Mouse (Mus musculus) MEL (cell line): ENCODE measurements around the gene Sv2a. TPM values are rescaled to one million over a fixed set of nuclear protein-coding genes. Genes with fewer than 3 reads are reported as not detected.
A peak's percentile ranks its signal among the peaks of the same experiment; 100 is the strongest.

Source experiments
- DNase-seq: peaks from one replicate; pipeline ENCODE4 v3.0.0; 2011; ENCODE audit warnings: low read depth, low spot score
- H3K27ac ChIP-seq: 2 replicates; pipeline ENCODE4 v1.5.1; 2012; ENCODE audit warnings: low read depth, mild to moderate bottlenecking, control low read depth, low read length, moderate library complexity; ENCODE audit not compliant: control insufficient read depth
- H3K27me3 ChIP-seq, 2 experiments: fragments of 150-350 bp in 1 of 2; sonication (generic) in 1 of 2; 2 replicates each; pipeline ENCODE4 v1.6.1; 2012; ENCODE audit warnings: low read length in 2 of 2, mild to moderate bottlenecking in 2 of 2, improper control_type of control experiment in 1 of 2, moderate library complexity in 1 of 2; ENCODE audit not compliant: insufficient read depth in 2 of 2, control insufficient read depth in 1 of 2
- H3K36me3 ChIP-seq, 2 experiments: 2 replicates each; pipeline ENCODE4 v1.6.1; 2012 to 2014; ENCODE audit warnings: low read length in 2 of 2, improper control_type of control experiment in 1 of 2, inconsistent platforms in 1 of 2, mild to moderate bottlenecking in 1 of 2; ENCODE audit not compliant: insufficient read depth in 2 of 2, control insufficient read depth in 1 of 2
- H3K4me1 ChIP-seq, 2 experiments: fragments of 150-350 bp in 1 of 2; sonication (generic) in 1 of 2; 2 replicates each; pipeline ENCODE4 v1.6.1; 2012; ENCODE audit warnings: low read length in 2 of 2, improper control_type of control experiment in 1 of 2, mild to moderate bottlenecking in 1 of 2; ENCODE audit not compliant: insufficient read depth in 2 of 2, control insufficient read depth in 1 of 2
- H3K4me3 ChIP-seq, 2 experiments: fragments of 150-350 bp in 1 of 2; sonication (generic) in 1 of 2; 2 replicates each; pipeline ENCODE4 v1.5.1; 2012; ENCODE audit warnings: low read depth in 2 of 2, low read length in 2 of 2, mild to moderate bottlenecking in 2 of 2, moderate library complexity in 2 of 2, control low read depth in 1 of 2, improper control_type of control experiment in 1 of 2; ENCODE audit not compliant: control insufficient read depth in 1 of 2, insufficient read depth in 1 of 2
- H3K79me2 ChIP-seq: 2 replicates; pipeline ENCODE4 v1.6.1; 2012; ENCODE audit warnings: mild to moderate bottlenecking, low read length, moderate library complexity; ENCODE audit not compliant: control insufficient read depth, poor library complexity, insufficient read depth
- H3K9ac ChIP-seq: 2 replicates; pipeline ENCODE4 v1.6.1; 2012; ENCODE audit warnings: low read depth, mild to moderate bottlenecking, control low read depth, low read length, moderate library complexity; ENCODE audit not compliant: control insufficient read depth, poor library complexity, severe bottlenecking
- H3K9me3 ChIP-seq: fragments of 150-350 bp; sonication (generic); replicated peaks from 2 replicates; pipeline ENCODE4 v1.6.1; 2012; ENCODE audit warnings: mild to moderate bottlenecking, low read length, improper control_type of control experiment, moderate library complexity; ENCODE audit not compliant: insufficient read depth
- BHLHE40 ChIP-seq: IDR thresholded peaks from 2 replicates; pipeline ENCODE4 v1.6.1; 2012; ENCODE audit warnings: low read depth, mild to moderate bottlenecking, inconsistent platforms, low read length, improper control_type of control experiment, borderline replicate concordance
- CHD1 ChIP-seq: IDR thresholded peaks from 2 replicates; pipeline ENCODE4 v1.6.1; 2012; ENCODE audit warnings: low read depth, mild to moderate bottlenecking, inconsistent platforms, low read length, improper control_type of control experiment
- CHD2 ChIP-seq: IDR thresholded peaks from 2 replicates; pipeline ENCODE4 v1.6.1; 2011; ENCODE audit warnings: low read length, improper control_type of control experiment
- CTCF ChIP-seq, 3 experiments: IDR thresholded peaks in 2 of 3; conservative IDR thresholded peaks in 1 of 3; 2 replicates each; pipeline ENCODE4 v1.5.1; 2011 to 2012; ENCODE audit warnings: low read length in 3 of 3, low read depth in 2 of 3, mild to moderate bottlenecking in 2 of 3, improper control_type of control experiment in 1 of 3, inconsistent platforms in 1 of 3, mixed read lengths in 1 of 3, moderate library complexity in 1 of 3; ENCODE audit not compliant: control insufficient read depth in 1 of 3, insufficient read depth in 1 of 3, poor library complexity in 1 of 3, severe bottlenecking in 1 of 3
- E2F4 ChIP-seq: IDR thresholded peaks from 2 replicates; pipeline ENCODE4 v1.6.1; 2011; ENCODE audit warnings: low read depth, low read length, improper control_type of control experiment, borderline replicate concordance
- ELF1 ChIP-seq: IDR thresholded peaks from 2 replicates; pipeline ENCODE4 v1.6.1; 2014; ENCODE audit warnings: low read depth, mild to moderate bottlenecking, inconsistent platforms, low read length, improper control_type of control experiment, moderate library complexity
- ETS1 ChIP-seq: IDR thresholded peaks from 2 replicates; pipeline ENCODE4 v1.6.1; 2012; ENCODE audit warnings: low read depth, mild to moderate bottlenecking, inconsistent platforms, low read length, improper control_type of control experiment, moderate library complexity
- GABPA ChIP-seq: IDR thresholded peaks from 2 replicates; pipeline ENCODE4 v1.6.1; 2012; ENCODE audit warnings: low read depth, mild to moderate bottlenecking, inconsistent platforms, low read length, improper control_type of control experiment, moderate library complexity
- HCFC1 ChIP-seq: IDR thresholded peaks from 2 replicates; pipeline ENCODE4 v1.6.1; 2012; ENCODE audit warnings: low read depth, mild to moderate bottlenecking, inconsistent platforms, low read length, improper control_type of control experiment, moderate library complexity
- JUND ChIP-seq: IDR thresholded peaks from 2 replicates; pipeline ENCODE4 v1.6.1; 2011; ENCODE audit warnings: low read depth, mild to moderate bottlenecking, improper control_type of control experiment, low read length
- KAT2A ChIP-seq: conservative IDR thresholded peaks from 2 replicates; pipeline ENCODE4 v1.6.1; 2012; ENCODE audit warnings: low read depth, low read length, improper control_type of control experiment, inconsistent platforms
- MAFK ChIP-seq: IDR thresholded peaks from 2 replicates; pipeline ENCODE4 v1.6.1; 2011; ENCODE audit warnings: low read depth, mild to moderate bottlenecking, low read length, improper control_type of control experiment, borderline replicate concordance
- MAZ ChIP-seq: IDR thresholded peaks from 2 replicates; pipeline ENCODE4 v1.6.1; 2012; ENCODE audit warnings: low read depth, mild to moderate bottlenecking, inconsistent platforms, low read length, improper control_type of control experiment
- MYC ChIP-seq: IDR thresholded peaks from 2 replicates; pipeline ENCODE4 v1.6.1; 2011; ENCODE audit warnings: low read depth, mild to moderate bottlenecking, low read length, improper control_type of control experiment, moderate library complexity
- POLR2A ChIP-seq, 2 experiments: IDR thresholded peaks; 2 replicates each; pipeline ENCODE4 v1.6.1; 2011 to 2012; ENCODE audit warnings: low read length in 2 of 2, mild to moderate bottlenecking in 2 of 2, control low read depth in 1 of 2, improper control_type of control experiment in 1 of 2, low read depth in 1 of 2, moderate library complexity in 1 of 2; ENCODE audit not compliant: control insufficient read depth in 1 of 2, insufficient read depth in 1 of 2, poor library complexity in 1 of 2
- POLR2AphosphoS2 ChIP-seq: IDR thresholded peaks from 2 replicates; pipeline ENCODE4 v1.6.1; 2011; ENCODE audit warnings: low read length, improper control_type of control experiment
- RAD21 ChIP-seq: IDR thresholded peaks from 2 replicates; pipeline ENCODE4 v1.6.1; 2011; ENCODE audit warnings: mild to moderate bottlenecking, low read depth, low read length, improper control_type of control experiment
- RCOR1 ChIP-seq: IDR thresholded peaks from 2 replicates; pipeline ENCODE4 v1.6.1; 2012; ENCODE audit warnings: low read depth, mild to moderate bottlenecking, inconsistent platforms, low read length, improper control_type of control experiment
- SIN3A ChIP-seq: IDR thresholded peaks from 2 replicates; pipeline ENCODE4 v1.6.1; 2012; ENCODE audit warnings: low read length, improper control_type of control experiment, inconsistent platforms
- SMC3 ChIP-seq: IDR thresholded peaks from 2 replicates; pipeline ENCODE4 v1.6.1; 2011; ENCODE audit warnings: low read depth, low read length, improper control_type of control experiment
- TCF12 ChIP-seq: IDR thresholded peaks from 2 replicates; pipeline ENCODE4 v1.6.1; 2014; ENCODE audit warnings: low read depth, mild to moderate bottlenecking, inconsistent platforms, low read length, improper control_type of control experiment, moderate library complexity
- USF1 ChIP-seq: IDR thresholded peaks from 2 replicates; pipeline ENCODE4 v1.6.1; 2014; ENCODE audit warnings: low read depth, mild to moderate bottlenecking, inconsistent platforms, low read length, improper control_type of control experiment, moderate library complexity
- ZC3H11A ChIP-seq: IDR thresholded peaks from 2 replicates; pipeline ENCODE4 v1.6.1; 2012; ENCODE audit warnings: low read depth, mild to moderate bottlenecking, inconsistent platforms, low read length, improper control_type of control experiment
- ZKSCAN1 ChIP-seq: IDR thresholded peaks from 2 replicates; pipeline ENCODE4 v1.6.1; 2012; ENCODE audit warnings: low read depth, mild to moderate bottlenecking, inconsistent platforms, low read length, improper control_type of control experiment, moderate library complexity
- ZMIZ1 ChIP-seq: IDR thresholded peaks from 2 replicates; pipeline ENCODE4 v1.6.1; 2012; ENCODE audit warnings: low read depth, mild to moderate bottlenecking, inconsistent platforms, low read length, improper control_type of control experiment, moderate library complexity
- ZNF384 ChIP-seq: IDR thresholded peaks from 2 replicates; pipeline ENCODE4 v1.6.1; 2012; ENCODE audit warnings: low read depth, mild to moderate bottlenecking, inconsistent platforms, low read length, improper control_type of control experiment
- polyA plus RNA-seq, 2 experiments: library from polyadenylated mRNA; stranded (reverse) in 1 of 2; unstranded in 1 of 2; fragments of >175 nt in 1 of 2; fragments of >200 nt in 1 of 2; gene quantifications; 2 replicates each; pipeline versions ENCODE4 v1.2.1 to v1.2.4; 2012; ENCODE audit warnings: low replicate concordance in 2 of 2, low read depth in 1 of 2; ENCODE audit not compliant: insufficient read length in 2 of 2, insufficient read depth in 1 of 2, missing spikeins in 1 of 2
- total RNA-seq: library from RNA; depleted of rRNA; stranded (reverse); fragments of 300-350 nt; gene quantifications from 2 replicates; pipeline ENCODE4 v1.2.3, GENCODE M21; 2012

Gene Sv2a
- total and polyA plus RNA-seq, 3 experiments: 0.77 to 3.3 TPM; not detected in 1

- TF ChIP-seq RAD21: no peak
Observed at GRCm38 (mm10) chr3:96192977-96193376, 12.0 kb downstream of the Sv2a start (continued).

GRCm38 (mm10) chr3:96194966-96195365 lies 14.0 kb downstream of the Sv2a start:
- Histone ChIP-seq H3K4me3 (no peak overlapping the region), H3K4me1 (peaks cover 12 to 22% of the 10 kb centered on the region in 2 experiments), H3K9ac (no peak overlapping the region), H3K9me3 (no peaks in the 10 kb centered on the region), H3K79me2 (peaks cover 9% of the 10 kb centered on the region; the same call in 1 of the 2 replicates), H3K36me3 (peaks cover 0 to 16% of the 10 kb centered on the region in 2 experiments; a peak in 2 of 4 replicates), H3K27me3 (no peaks in the 10 kb centered on the region), H3K27ac (no peak overlapping the region)
- DNase-seq: no peak
- TF ChIP-seq TCF12: no peak
- 0 out of 2 replicates have a peak, but pooled peaks have one; percentile 37 for TF ChIP-seq ZNF384

GRCm38 (mm10) chr3:96195616-96196313 lies 14.8 kb downstream of the Sv2a start:
- H3K27me3 ChIP-seq: no peaks in the 10 kb centered on the region
- peaks cover 9% of the 10 kb centered on the region; the same call in 1 of the 2 replicates for H3K79me2 ChIP-seq
- no peak overlapping the region for H3K27ac ChIP-seq
- H3K4me3 ChIP-seq: peak overlapping the region in 1 of 2 experiments; percentile 60; a peak in 2 of 4 replicates
- TF ChIP-seq E2F4 (0 out of 2 replicates have a peak, but pooled peaks have one; percentile 58), TCF12 (no peak), POLR2AphosphoS2 (no peak; the same call in 1 of the 2 replicates), HCFC1 (peak; percentile 49), MYC (peak; percentile 70; the same call in 1 of the 2 replicates), SIN3A (no peak), SMC3 (peak; percentile 37; the same call in 1 of the 2 replicates), USF1 (no peak), BHLHE40 (no peak; the same call in 1 of the 2 replicates), RAD21 (peak; percentile 17), CHD1 (peak; percentile 60; the same call in 1 of the 2 replicates), ZC3H11A (peak; percentile 37), POLR2A (IDR thresholded peaks at IDR 0.05; ENCODE audit: control insufficient read depth in 1 of 2, insufficient read depth in 1 of 2, low read depth in 1 of 2, low read length in 2 of 2, poor library complexity in 1 of 2) (no peak; a peak in 1 of 4 replicates), CHD2 (no peak), ZKSCAN1 (no peak), ZMIZ1 (0 out of 2 replicates have a peak, but pooled peaks have one; percentile 13), ETS1 (peak; percentile 31; the same call in 1 of the 2 replicates), RCOR1 (0 out of 2 replicates have a peak, but pooled peaks have one; percentile 28), MAZ (peak; percentile 74; the same call in 1 of the 2 replicates), JUND (0 out of 2 replicates have a peak, but pooled peaks have one; percentile 14), GABPA (no peak), KAT2A (no peak; the same call in 1 of the 2 replicates), MAFK (no peak), CTCF (IDR thresholded peaks at IDR 0.05 in 2 of 3, conservative IDR thresholded peaks at IDR 0.05 in 1 of 3; ENCODE audit: control insufficient read depth in 1 of 3, insufficient read depth in 1 of 3, low read depth in 2 of 3, low read length in 3 of 3, poor library complexity in 1 of 3, severe bottlenecking in 1 of 3) (peak; percentile 57 to 62 (median 59)), ELF1 (no peak)
- peaks cover 0 to 16% of the 10 kb centered on the region in 2 experiments; a peak in 2 of 4 replicates for H3K36me3 ChIP-seq
- no peak overlapping the region; the same call in 1 of the 2 replicates for H3K9ac ChIP-seq
- H3K4me1 ChIP-seq: peaks cover 12 to 22% of the 10 kb centered on the region in 2 experiments
- H3K9me3 ChIP-seq: no peaks in the 10 kb centered on the region
- DNase-seq: peak; percentile 69
